Comparison of ENCODE assay signal across 17 mouse cellular contexts in genomic region chr19:46445641-46446040, GRCm38 (mm10). TPM values are rescaled to one million over a fixed set of nuclear protein-coding genes. Genes with fewer than 3 reads are reported as not detected.
DNase-seq lines count a peak whose midpoint lies in the region; ATAC-seq and TF ChIP-seq lines count a peak whose summit lies in the region.
"Had no signal": no experiment of that assay in that cellular context is flagged by ENCODE, and none has a peak within 500 bp of the region (broad histone marks: within the 10 kb centered on the region; RNA-seq: fewer than 3 reads in every experiment).

No protein-coding gene starts in this region.

- no peaks in the 10 kb centered on the region for H3K27me3 ChIP-seq in heart, embryonic 16.5 days (ENCODE audit: control insufficient read depth, insufficient read depth, low read length)
- H3K27me3 ChIP-seq in lung, embryonic 14.5 days (ENCODE audit: insufficient read depth, low read length) = no peaks in the 10 kb centered on the region
- no peaks in the 10 kb centered on the region for H3K27me3 ChIP-seq in intestine, embryonic 16.5 days (replicated peaks; ENCODE audit: control insufficient read depth, insufficient read depth, low read length)
- H3K27me3 ChIP-seq: lung, embryonic 15.5 days had no signal

- WGBS in heart, embryonic 16.5 days = 33% methylated on average over 6 of the region's 6 CpGs
- 33% methylated on average over 6 of the region's 6 CpGs for WGBS in lung, embryonic 14.5 days
- 44% methylated on average over 6 of the region's 6 CpGs for WGBS in intestine, embryonic 16.5 days

- intact Hi-C loops in heart, postnatal 25 days (cut with DNase I) = loop anchor here (2.0 to 5.0 kb wide), 2 partner anchors 49 to 108 kb away; partner anchors contain the start of genes Cuedc2 and Sufu

- peaks cover 21% of the 10 kb centered on the region for H3K4me1 ChIP-seq in heart, embryonic 16.5 days (ENCODE audit: control insufficient read depth, insufficient read depth, low read length)
- H3K4me1 ChIP-seq in lung, embryonic 14.5 days (ENCODE audit: insufficient read depth) = peaks cover 10% of the 10 kb centered on the region
- peaks cover 12% of the 10 kb centered on the region for H3K4me1 ChIP-seq in intestine, embryonic 16.5 days (ENCODE audit: control insufficient read depth, insufficient read depth, low read length)

- no peak overlapping the region for H3K4me2 ChIP-seq in heart, embryonic 16.5 days (ENCODE audit: low read depth, low read length)
- H3K4me2 ChIP-seq in lung, embryonic 14.5 days = no peak overlapping the region
- H3K4me2 ChIP-seq in intestine, embryonic 16.5 days (ENCODE audit: low read depth, low read length) = no peak overlapping the region
- H3K4me2 ChIP-seq: lung, embryonic 15.5 days had no signal

- ATAC-seq in heart, embryonic 16.5 days (replicated peaks; ENCODE audit: extremely low read depth, insufficient read depth, low FRiP score) = peak; percentile 50; the same call in 1 of the 2 replicates
- 0 out of 2 replicates have a peak, but pooled peaks have one; percentile 14 for ATAC-seq in lung, embryonic 14.5 days (ENCODE audit: insufficient read depth)
- peak; percentile 69 for ATAC-seq in intestine, embryonic 16.5 days
- ATAC-seq in cerebellum, adult (ENCODE audit: insufficient number of reproducible peaks, low FRiP score, low TSS enrichment) = no peak
- ATAC-seq: CD4-positive, CD25-positive, alpha-beta regulatory T cell, adult 4 months; forebrain, postnatal 0 days had no signal

- no peak overlapping the region for H3K27ac ChIP-seq in heart, embryonic 16.5 days (ENCODE audit: low read length)
- no peak overlapping the region for H3K27ac ChIP-seq in lung, embryonic 14.5 days (ENCODE audit: low read depth)
- no peak overlapping the region for H3K27ac ChIP-seq in intestine, embryonic 16.5 days (ENCODE audit: low read length)
- H3K27ac ChIP-seq: lung, embryonic 15.5 days had no signal

- no peak for DNase-seq in heart, postnatal 25 days (ENCODE audit: low spot score)
- peak; percentile 52 for DNase-seq in lung, embryonic 14.5 days
- DNase-seq in lung, postnatal 14 days = no peak
- DNase-seq in ZHBTc4 (ENCODE audit: low read depth, low spot score) = peak; percentile 35
- DNase-seq: adrenal gland, adult 2 months; cerebellum, postnatal 10 days; forebrain, postnatal 0 days; gastrocnemius, postnatal 10 days; heart, postnatal 14 days; kidney, adult 8-10 months; left cerebral cortex, postnatal 4 days; right cerebral cortex, postnatal 25 days had no signal

- no peak overlapping the region for H3K4me3 ChIP-seq in heart, embryonic 16.5 days (ENCODE audit: low read length)
- no peak overlapping the region for H3K4me3 ChIP-seq in lung, embryonic 14.5 days (ENCODE audit: low read depth, low read length)
- H3K4me3 ChIP-seq in intestine, embryonic 16.5 days (ENCODE audit: low read length) = no peak overlapping the region
- H3K4me3 ChIP-seq: lung, embryonic 15.5 days had no signal

- no peak overlapping the region for H3K9ac ChIP-seq in heart, embryonic 16.5 days (ENCODE audit: low read length)
- H3K9ac ChIP-seq in lung, embryonic 14.5 days = no peak overlapping the region
- H3K9ac ChIP-seq in intestine, embryonic 16.5 days (ENCODE audit: low read depth, low read length) = no peak overlapping the region
- H3K9ac ChIP-seq: forebrain, postnatal 0 days; lung, embryonic 15.5 days had no signal

- H3K9me3 ChIP-seq in heart, embryonic 16.5 days (replicated peaks; ENCODE audit: control insufficient read depth, low read length) = no peaks in the 10 kb centered on the region
- no peaks in the 10 kb centered on the region for H3K9me3 ChIP-seq in lung, embryonic 14.5 days (ENCODE audit: low read depth, low read length)
- H3K9me3 ChIP-seq in intestine, embryonic 16.5 days (ENCODE audit: control insufficient read depth, low read length) = no peaks in the 10 kb centered on the region
- H3K9me3 ChIP-seq: lung, embryonic 15.5 days had no signal

- no peak for TF ChIP-seq CTCF in lung, embryonic 14.5 days (IDR thresholded peaks at IDR 0.05; ENCODE audit: low read depth)

- H3K36me3 ChIP-seq in heart, embryonic 16.5 days (ENCODE audit: control insufficient read depth, insufficient read depth) = no peaks in the 10 kb centered on the region
- 0 out of 2 replicates have a peak, but pooled peaks cover 3% of the 10 kb centered on the region for H3K36me3 ChIP-seq in lung, embryonic 14.5 days (ENCODE audit: insufficient read depth)
- H3K36me3 ChIP-seq in intestine, embryonic 16.5 days (ENCODE audit: control insufficient read depth, insufficient read depth, low read length) = no peaks in the 10 kb centered on the region

RNA-seq across cellular contexts. Expression of gene Sufu, which starts 48.9 kb away (rescaled TPM):
- 17.6 and 18.8 TPM in 2 replicates for polyA plus RNA-seq in heart, embryonic 16.5 days (2015; fragmentation: Nextera tagmentation; extraction: Ambion mirVana)
- 10 to 100 TPM; 12.0 to 12.6 TPM for total RNA-seq in heart, postnatal 25 days (2021)
- polyA plus RNA-seq in lung, embryonic 14.5 days (2014; fragmentation: Nextera tagmentation; extraction: Ambion mirVana) = 41.3 and 47.5 TPM in 2 replicates
- polyA plus RNA-seq in intestine, embryonic 16.5 days (2015; fragmentation: Nextera tagmentation; extraction: Ambion mirVana) = 20.5 and 20.7 TPM in 2 replicates

RNA-seq across cellular contexts. Expression of gene Actr1a, which starts 50.1 kb away (rescaled TPM):
- polyA plus RNA-seq in heart, embryonic 16.5 days (2015; fragmentation: Nextera tagmentation; extraction: Ambion mirVana) = 126 and 130 TPM in 2 replicates
- total RNA-seq in heart, postnatal 25 days (2021) = 10 to 100 TPM; 89.3 to 94.8 TPM
- polyA plus RNA-seq in lung, embryonic 14.5 days (2014; fragmentation: Nextera tagmentation; extraction: Ambion mirVana) = 148 and 149 TPM in 2 replicates
- polyA plus RNA-seq in intestine, embryonic 16.5 days (2015; fragmentation: Nextera tagmentation; extraction: Ambion mirVana) = 116 and 119 TPM in 2 replicates

RNA-seq across cellular contexts. Expression of gene Trim8, which starts 55.9 kb away (rescaled TPM):
- 17.0 and 19.4 TPM in 2 replicates for polyA plus RNA-seq in heart, embryonic 16.5 days (2015; fragmentation: Nextera tagmentation; extraction: Ambion mirVana)
- total RNA-seq in heart, postnatal 25 days (2021) = 10 to 100 TPM; 37.3 to 40.6 TPM
- polyA plus RNA-seq in lung, embryonic 14.5 days (2014; fragmentation: Nextera tagmentation; extraction: Ambion mirVana) = 28.3 and 31.0 TPM in 2 replicates
- polyA plus RNA-seq in intestine, embryonic 16.5 days (2015; fragmentation: Nextera tagmentation; extraction: Ambion mirVana) = 10.1 and 13.7 TPM in 2 replicates

Comparison
In these comparisons a context has a peak if more than half of its experiments do, and no peak if none do; other contexts are left out.
1. DNase-seq: peak in lung, embryonic 14.5 days (single experiment) and ZHBTc4 (single experiment); none in heart, postnatal 25 days (single experiment) and lung, postnatal 14 days (single experiment).